Mouse (Mus musculus) adrenal gland (tissue): ENCODE measurements at regions not wholly inside any gene's neighbourhood (a gene's known extent, or its start where the extent isn't known, plus 50 kb on each side); places are given as distances from the start of the nearest gene placed in this dataset.

ENCODE experiments used
- intact Hi-C: fragments of 180-260 bp; cut with DNase I; formaldehyde crosslinking; loops from one replicate; pipeline ENCODE4 v1.15.1; 2025

DNA sequence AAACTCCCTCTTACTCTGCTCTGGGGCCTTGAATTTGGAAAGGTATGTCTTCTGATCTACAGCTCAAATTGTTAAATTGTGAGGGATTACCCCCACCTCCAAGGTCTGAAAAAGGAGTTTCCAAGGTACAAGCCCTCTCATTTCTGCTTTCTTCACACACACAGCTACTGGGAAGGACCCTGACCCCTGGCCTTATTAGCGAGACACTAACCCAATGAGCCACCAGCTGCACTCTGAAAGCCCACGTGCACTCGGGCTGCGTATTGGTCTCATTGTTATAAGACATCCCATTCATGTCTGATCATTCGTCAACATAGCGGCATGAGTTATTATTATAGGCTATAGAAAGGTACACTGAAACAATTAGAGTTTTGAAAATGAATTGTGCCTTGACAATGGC is 784.9 kb downstream of the Nr2f2 start:
- intact Hi-C loops: no loop called here

DNA sequence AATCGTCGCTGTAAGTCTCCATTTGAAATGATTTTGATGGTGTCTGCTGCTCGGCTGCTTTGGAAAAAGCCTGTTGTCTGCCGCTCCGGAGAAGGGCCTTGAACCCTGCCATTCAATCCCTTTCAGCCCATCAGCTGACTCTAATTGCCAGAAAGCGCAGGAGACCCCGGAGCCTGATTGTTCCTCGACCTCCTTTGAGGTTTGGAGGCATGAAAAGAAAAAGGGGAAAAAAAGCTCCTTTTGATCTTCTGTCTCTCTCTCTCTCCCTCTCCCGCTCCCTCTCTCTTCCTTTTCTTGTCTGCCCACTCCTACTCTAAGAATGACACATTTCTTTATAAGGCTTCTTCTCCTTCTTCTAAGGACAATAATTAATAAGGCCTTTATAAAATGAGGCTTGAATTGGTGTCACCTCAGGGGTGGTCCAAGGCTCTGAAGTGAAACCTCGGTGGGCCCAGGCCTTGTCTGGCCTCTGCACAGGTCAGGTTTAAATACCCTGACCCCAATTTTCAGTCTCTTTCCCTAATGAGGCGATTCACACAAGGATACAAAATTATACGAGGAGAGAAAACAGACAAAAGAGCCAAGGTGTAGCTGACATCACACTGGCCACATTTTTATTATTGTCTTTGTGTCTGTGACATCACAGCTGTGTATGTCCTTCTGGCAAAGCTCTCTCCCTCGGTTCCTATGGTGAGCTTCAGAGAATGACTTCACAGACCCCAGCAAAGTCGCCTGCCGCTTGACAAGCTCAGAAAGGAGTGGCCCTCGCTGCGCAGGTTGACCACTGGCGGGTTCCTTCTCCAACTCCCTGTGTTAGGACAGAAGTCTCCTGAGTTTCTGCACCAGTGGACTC is 787.4 kb downstream of the Nr2f2 start:
- intact Hi-C loops: no loop called here

DNA sequence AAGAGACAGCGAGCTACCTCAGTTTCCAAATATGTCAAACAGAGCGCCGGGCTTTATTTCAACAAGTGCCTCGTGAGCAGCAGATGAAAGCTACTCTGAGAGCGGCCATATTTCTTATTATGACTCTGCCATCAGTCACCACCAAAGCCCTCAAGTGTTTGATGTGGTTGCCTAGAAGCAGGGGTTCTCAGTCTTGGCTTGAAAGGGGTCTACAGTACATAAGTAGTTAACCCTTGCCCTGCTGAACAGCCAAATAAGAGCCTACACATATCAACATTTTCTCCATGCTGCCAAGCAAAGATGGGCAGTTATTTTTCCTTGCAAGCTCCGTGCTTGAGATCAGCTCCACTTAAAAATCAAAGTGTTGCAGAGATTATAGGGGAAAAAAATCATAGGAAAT is 788.8 kb downstream of the Nr2f2 start:
- intact Hi-C loops: no loop called here

DNA sequence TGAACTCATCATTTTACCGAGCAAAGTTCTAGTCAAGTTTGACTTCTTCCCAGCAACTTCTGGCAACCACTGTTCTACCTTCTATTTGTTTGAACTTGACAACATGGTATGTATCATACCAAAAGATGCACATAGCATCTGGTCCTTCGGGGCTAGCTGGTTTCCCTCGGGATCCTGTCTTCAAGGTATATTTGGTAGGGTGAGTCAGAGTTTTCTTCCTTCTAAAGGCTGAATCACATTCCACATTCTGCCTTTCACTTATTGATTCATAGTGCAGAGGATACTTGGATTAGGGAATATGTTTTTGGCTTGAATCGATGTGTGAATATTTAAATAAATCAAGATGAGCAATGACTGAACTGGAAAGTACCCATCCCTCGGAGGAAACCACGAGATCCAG is 789.9 kb downstream of the Nr2f2 start:
- intact Hi-C loops: no loop called here

DNA sequence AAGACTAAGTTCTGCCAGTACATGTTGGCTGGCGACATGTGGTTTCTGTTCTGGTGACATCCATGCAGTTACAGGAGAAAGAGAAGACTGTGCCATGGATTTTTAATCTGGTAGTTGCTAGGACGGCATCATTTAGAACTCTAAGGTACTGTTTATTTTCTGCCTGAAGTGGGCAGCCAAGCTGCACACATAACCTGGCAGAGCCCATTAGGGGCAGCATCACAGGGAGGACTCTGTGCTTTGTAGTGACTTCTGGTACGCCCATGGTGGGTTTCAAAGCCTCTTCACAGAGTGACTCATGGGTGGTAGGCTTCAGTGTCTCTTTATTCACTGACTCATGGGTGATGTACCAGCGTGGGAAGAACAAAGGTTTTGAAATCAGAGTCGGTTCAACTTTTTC is 792.8 kb downstream of the Nr2f2 start:
- intact Hi-C loops: no loop called here

DNA sequence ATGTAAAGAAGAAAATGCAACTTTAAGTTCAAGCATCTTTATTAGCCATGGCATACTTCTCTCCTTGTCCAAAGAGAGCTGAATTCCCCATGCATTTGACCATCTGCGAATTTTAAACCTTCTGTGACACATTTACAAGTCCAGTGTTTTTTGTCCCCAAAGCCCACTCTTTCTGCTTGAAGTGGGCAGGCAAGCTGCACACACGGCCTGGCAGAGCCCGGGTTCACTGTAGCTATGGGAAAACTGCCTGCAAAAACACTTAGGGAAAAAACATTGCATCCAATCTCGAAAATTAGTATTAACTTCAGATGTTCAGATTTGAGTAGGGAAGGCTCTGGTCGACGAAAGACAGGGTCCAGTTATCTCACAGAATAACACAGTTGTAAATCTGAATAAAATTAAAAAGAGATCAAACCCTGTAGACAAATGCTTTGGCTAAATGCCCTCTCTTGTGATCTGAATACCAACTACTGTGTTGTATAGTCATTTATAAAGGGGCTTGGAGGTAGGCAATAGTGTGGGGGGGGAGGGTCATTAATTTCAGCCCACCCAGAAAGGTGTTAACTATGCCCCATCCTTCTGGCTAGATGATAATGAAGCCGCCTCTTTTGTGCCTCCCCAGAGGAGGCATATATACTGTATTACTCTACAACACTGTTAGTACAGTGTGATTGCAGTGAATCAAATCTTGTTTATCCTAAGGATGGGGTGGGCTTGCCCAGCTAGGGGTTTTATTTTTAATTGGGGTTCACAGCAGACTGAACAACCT is 793.7 kb downstream of the Nr2f2 start:
- intact Hi-C loops: no loop called here

DNA sequence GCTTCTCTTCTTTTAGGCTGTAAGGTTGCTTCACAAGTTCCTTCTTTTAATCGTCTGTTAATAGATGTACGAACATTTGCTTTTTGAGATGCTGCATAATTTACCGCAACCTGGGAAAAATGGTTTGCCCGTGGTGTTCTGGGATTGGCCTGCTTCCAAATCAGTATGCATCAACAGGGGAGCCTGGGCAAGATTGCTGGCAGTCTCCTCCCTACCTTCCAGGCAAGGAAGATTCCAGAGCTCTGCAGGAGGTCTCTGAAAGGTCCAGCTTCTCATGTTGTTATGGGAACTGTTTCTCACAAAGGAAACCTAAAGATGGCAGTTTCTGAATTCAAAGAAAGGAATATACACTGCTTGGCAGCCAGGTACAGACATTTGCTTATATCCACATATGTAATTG is 799.6 kb downstream of the Nr2f2 start:
- intact Hi-C loops: no loop called here

DNA sequence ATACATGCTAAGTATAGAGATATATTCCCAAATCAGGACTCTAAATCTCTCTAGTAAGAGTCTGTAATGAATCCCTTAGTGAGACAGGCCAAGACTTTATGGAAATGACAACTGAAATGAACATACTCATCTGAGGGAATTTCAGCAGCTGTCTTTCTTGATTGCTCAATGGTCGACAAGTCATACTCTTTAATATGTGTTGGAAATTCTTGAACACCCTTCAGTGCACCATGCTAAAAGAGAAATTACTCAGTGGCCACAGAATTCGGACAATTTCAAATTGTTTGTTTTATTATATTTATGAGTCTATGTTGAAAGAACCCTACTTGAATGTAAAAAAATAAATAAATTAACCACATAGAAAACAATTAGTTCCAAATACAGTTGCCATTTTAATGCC is 802.1 kb downstream of the Nr2f2 start:
- intact Hi-C loops: no loop called here

DNA sequence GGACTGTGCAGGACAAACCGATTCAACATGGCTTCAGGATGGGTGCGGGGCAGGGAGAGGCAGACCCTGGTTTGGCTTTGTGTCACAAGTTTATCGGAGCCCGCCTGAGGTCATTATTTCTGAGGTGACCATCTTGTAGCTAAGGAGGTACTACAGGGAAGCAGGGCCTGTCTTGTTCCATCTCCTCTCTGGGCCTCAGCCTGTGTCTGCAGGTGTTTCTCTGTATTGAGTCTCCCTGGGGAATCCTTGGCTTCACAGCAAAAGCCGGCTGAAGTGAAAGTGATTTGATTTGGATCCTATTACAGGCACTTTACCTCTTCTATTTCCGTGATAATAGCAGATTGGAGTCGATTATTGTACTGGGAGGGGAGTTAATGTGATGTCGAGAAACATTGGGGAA is 805.7 kb upstream of the Arrdc4 start:
- intact Hi-C loops: no loop called here

DNA sequence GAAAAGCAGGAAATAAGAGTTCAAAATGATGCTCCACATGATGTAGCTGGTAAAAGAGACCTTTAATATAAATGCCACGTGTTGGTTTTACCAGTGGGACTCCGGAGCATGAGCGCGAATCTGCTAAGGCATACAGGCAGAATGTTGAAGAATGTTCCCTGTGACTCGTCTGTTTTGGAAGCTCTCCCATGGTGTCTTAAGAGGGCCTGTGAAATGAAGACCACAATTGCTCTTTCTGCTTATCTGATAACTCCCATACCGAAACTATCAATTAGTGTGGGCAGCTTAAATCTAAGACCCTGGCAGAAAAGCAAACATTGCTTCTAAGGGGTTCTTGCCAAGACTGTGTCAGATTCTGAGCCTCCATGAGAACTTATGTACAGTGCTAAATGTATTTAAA is 804.9 kb upstream of the Arrdc4 start:
- intact Hi-C loops: no loop called here

DNA sequence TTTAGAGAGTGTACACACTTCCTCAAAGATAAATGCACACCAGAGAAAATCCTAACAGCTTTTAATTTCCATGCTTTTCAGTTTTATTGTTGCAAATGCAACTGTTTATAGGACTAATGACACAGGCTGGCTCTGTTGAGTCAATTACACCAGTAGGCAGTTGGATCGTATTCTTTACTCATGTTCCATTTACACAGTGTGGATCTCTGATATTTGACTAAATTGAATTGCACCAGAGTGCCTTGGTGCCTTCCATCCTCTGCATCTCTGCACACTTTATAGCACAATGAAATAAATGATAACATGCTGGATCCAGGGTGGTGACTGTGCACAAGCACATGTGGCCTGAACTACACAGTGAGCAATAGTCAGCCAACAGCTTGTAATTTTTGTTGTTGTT is 787.0 kb upstream of the Arrdc4 start:
- intact Hi-C loops: no loop called here

DNA sequence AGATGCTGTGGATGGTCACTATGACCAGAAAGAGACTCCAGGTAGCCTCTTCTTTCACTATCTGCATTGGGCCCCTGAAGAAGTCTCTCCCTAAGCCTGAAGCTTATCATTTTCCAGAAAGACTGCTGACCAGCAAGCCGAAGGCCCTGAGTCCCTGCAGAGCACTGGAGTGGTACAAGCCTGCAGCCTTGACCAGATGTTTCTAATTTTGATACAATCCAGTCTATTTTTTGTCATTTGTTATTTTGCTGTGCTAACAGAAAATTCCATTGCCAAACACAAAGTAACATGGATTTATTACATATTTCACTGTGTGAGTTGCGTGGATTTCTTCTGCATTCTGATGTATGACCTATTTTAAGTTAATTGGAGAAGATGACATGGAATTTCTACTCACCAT is 764.9 kb upstream of the Arrdc4 start:
- intact Hi-C loops: no loop called here

DNA sequence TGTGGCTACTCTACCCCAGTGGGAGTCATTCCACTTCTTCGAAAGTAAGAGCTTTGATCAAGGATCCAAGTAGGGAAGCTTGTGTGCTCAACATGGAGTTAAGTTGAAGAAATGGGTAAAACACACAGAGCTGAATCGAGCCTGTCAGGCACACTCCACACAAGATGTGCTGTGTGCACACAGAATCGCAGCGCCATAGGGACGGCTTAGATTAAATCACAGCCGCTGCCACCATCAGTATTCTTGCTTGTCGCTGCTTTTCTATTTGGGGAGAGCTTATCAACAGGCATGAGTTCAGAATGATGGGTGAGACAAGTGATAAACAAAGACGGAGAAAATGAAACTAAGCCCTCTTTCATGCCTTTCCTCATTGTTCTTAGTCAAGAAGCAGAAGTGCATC is 761.3 kb upstream of the Arrdc4 start:
- intact Hi-C loops: no loop called here

DNA sequence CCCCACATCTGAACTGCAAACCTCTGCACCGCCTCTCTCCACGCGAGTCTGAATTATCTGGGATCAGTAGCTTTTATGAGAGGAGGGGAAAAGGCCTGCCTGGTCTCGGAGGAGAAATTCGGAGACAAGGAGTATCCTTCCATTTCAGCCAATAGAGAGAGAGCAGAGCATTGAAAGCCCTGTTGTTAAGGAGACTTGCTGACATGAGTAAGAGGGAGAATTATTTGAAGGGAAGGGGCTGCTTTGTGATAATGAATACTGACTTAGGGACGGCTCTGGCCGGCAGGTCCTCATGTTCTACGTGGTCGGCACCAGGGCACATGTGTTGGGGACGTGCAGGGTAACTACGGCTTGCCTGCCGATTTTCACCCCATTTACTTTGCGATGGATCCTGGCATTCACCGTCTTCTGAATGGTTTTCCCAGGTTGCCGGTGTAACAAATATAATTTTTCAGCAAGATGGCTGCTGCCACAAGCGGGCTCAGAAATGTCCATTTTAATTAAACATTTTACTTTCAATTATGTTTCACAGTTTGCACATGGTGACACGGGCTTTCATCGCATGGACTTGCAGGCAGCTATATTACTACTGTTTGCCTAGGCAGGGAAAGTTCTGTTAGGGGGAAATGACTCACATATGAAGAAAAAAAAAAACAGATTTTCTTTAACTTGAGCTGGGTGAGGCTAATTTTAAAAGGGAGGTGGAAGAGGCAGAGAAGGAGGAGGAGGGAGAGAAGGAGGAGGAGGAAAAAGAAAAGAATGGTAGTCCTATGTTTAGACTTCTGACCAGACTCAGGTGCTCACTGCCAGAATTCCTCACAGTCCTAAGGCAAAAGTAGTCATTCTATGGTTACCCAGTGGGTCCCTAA is 744.3 kb upstream of the Arrdc4 start:
- intact Hi-C loops: loop anchor here (5.0 to 10.0 kb wide), 3 partner anchors 844 to 1919 kb away; partner anchors contain the start of gene Nr2f2

DNA sequence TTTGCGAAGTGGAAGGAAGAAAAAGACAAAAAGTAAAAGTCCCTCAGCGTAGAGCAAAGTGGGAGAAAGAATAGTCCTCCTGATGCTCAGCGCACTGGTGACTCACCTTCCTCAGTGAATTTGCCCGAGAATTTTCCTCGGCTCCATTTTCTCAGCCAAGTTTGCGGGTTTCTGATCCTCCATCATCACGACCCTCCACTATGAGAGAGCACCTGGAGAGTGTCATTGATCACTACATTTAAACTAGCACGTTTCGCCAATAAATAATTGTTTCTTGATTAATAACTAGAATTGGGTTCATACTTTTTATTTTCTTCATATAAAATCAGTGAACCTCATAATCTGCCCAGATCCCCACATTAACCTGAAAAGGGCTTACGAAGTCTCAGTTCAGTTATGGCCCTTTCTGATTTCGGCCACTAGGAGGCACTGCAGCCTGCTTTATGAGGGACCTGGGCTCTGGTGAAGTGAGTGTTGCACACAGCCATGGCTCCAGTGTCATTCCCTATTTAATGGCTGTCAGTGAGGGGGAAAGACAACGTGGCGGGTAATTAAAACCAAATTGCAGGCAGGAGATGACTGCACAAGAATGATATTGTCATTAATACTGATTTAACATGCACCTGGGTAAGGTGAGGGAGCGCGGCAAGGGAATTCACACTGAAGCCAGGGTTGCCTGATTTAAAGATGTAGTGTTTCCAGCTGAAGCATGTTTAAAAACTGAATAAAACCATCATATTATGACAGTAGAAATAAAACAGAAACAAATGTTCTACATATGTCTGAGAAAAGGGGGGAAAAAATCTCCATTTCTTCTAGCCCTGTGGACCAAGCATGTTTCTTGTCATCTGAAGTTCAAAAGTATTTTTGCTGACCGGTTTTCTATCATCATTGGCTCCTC is 741.8 kb upstream of the Arrdc4 start:
- intact Hi-C loops: loop anchor here (5.0 to 10.0 kb wide), 3 partner anchors 846 to 1921 kb away; partner anchors contain the start of gene Nr2f2

DNA sequence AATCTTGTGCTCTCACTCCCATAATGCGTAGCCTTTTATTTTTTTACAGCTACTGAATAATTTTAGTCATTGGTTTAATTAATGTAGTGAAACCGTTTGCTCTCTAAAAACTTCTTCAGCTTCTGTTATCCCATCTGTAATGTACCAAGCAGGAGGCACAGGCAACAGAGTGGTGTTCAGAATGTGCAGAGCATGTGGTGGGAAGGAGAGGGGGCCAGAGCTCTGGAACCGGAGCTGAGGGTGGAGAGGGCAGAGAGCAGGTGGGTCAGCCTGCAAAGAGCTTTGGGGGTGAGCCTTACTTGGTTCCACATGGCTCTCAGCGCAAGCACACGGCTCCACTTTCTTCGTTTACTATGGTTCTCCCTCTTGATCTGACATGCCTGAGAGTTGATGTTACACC is 739.6 kb upstream of the Arrdc4 start:
- intact Hi-C loops: no loop called here

DNA sequence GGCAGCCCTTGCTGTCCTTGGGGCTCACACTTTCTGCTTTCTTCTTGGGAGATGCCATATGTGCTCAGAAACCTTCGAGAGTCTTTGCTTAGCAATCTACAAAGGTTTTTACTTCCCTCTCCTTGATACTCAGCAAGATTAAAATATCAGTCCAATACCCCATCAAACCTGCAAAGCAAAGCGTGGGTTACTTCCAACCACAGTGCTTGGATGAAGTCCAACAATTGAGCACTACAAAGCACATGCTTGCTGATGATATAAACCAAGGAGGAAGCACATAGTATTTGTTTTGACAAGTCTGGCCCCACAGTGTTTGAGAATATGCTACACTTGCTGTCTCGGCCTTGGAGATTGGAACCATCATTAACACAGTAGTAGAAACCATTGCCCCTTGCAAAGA is 738.1 kb upstream of the Arrdc4 start:
- intact Hi-C loops: no loop called here

DNA sequence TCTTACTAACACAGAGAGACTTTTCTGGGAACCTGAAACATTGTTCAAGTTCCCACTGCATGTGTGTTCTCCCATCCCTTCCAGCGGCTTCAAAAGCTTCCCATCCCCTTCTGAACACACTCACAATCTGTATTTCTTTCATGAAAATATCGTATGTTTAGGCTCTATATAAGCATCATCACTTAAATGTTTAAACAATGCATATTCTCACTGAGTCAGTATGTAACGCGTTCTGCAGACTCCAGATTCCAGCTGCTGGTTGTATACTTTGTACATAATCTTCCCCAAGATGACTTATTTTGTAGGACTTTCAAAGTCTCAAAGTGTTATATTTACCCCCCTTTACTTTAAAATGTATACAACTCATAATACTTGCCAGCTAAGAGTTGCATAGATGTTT is 735.5 kb upstream of the Arrdc4 start:
- intact Hi-C loops: no loop called here
